Mouse (Mus musculus) neural tube, embryonic 12.5 days (tissue): Measurements from ENCODE around the gene Nck2. TPM values are rescaled to one million over a fixed set of nuclear protein-coding genes. Genes with fewer than 3 reads are reported as not detected.
A peak's percentile ranks its signal among the peaks of the same experiment; 100 is the strongest.

Experiments used
- ATAC-seq: fragments of 200-750 bp; cut with Nextera tagmentation; 2 replicates; pipeline ENCODE4 v1.8.0; 2017; ENCODE audit warnings: low read depth, mild to moderate bottlenecking, moderate TSS enrichment, moderate library complexity; ENCODE audit not compliant: low FRiP score
- H3K27ac ChIP-seq: fragments of 300-500 bp; sonication (generic); 2 replicates; pipeline ENCODE4 v1.5.1; 2016
- H3K27me3 ChIP-seq: fragments of 300-500 bp; sonication (generic); replicated peaks from 2 replicates; pipeline ENCODE4 v1.6.1; 2016; ENCODE audit warnings: mild to moderate bottlenecking
- H3K36me3 ChIP-seq: fragments of 300-500 bp; sonication (generic); 2 replicates; pipeline ENCODE4 v1.6.1; 2016; ENCODE audit warnings: mild to moderate bottlenecking
- H3K4me1 ChIP-seq: fragments of 300-500 bp; sonication (generic); 2 replicates; pipeline ENCODE4 v1.6.1; 2016
- H3K4me2 ChIP-seq: fragments of 300-500 bp; sonication (generic); replicated peaks from 2 replicates; pipeline ENCODE4 v1.6.1; 2016; ENCODE audit warnings: mild to moderate bottlenecking
- H3K4me3 ChIP-seq: fragments of 300-500 bp; sonication (generic); 2 replicates; pipeline ENCODE4 v1.5.1; 2016
- H3K9ac ChIP-seq: fragments of 300-500 bp; sonication (generic); 2 replicates; pipeline ENCODE4 v1.6.1; 2016; ENCODE audit warnings: mild to moderate bottlenecking
- H3K9me3 ChIP-seq: fragments of 300-500 bp; sonication (generic); 2 replicates; pipeline ENCODE4 v1.6.1; 2016; ENCODE audit warnings: mild to moderate bottlenecking
- WGBS: fragments of 180-500 bp; shearing (Covaris S2); methylation state at CpG from one replicate; pipeline ENCODE4 v1.1.7; 2016; 5-methylcytosine and 5-hydroxymethylcytosine counted together
- polyA plus RNA-seq: library from polyadenylated mRNA; unstranded; fragments of >200 nt; fragmentation: Nextera tagmentation; extraction: Ambion mirVana; gene quantifications from 2 replicates; pipeline ENCODE4 v1.2.1, GENCODE M21; 2016

Nck2 gene
- polyA plus RNA-seq, 1 experiment from 2014 or later: 48.7 TPM

- Histone ChIP-seq H3K4me1 (no peaks in the 10 kb centered on the region), H3K36me3 (no peaks in the 10 kb centered on the region), H3K27ac (no peak overlapping the region), H3K9me3 (no peaks in the 10 kb centered on the region), H3K9ac (no peak overlapping the region), H3K27me3 (no peaks in the 10 kb centered on the region), H3K4me3 (no peak overlapping the region), H3K4me2 (no peak overlapping the region)
- no peak for ATAC-seq
- 65% methylated on average over 2 of the region's 2 CpGs for WGBS
These were observed 145.5 kb downstream of the Nck2 start for GRCm38 (mm10) chr1:43589910-43590309.

DNA sequence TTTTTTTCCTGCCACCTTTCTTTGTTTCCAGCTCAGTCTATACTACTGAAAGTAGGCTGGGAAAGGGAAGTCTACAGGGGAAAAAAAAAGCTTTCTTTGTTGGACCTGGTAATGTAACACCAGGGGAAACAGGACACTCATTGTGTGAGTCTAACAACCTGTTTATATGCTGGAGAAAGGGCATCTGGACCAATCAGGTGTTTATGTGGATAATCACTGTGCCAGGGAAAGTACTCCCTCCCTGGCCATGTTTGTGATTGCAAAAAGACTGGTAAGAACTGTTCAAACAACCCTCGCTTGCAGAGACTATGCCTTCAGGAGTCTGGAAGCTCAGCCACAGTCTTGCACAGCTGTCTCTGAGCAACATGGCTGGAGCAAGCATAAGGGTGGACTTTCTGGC is 146.3 kb downstream of the Nck2 start:
- no peak for ATAC-seq
- no peak overlapping the region for H3K4me2 ChIP-seq
- H3K36me3 ChIP-seq: no peaks in the 10 kb centered on the region
- no peak overlapping the region for H3K4me3 ChIP-seq
- H3K27me3 ChIP-seq: no peaks in the 10 kb centered on the region
- no peak overlapping the region for H3K27ac ChIP-seq
- H3K9ac ChIP-seq: no peak overlapping the region
- no peaks in the 10 kb centered on the region for H3K9me3 ChIP-seq
- H3K4me1 ChIP-seq: no peaks in the 10 kb centered on the region
- WGBS: 47% methylated on average over 1 of the region's 1 CpGs

GRCm38 (mm10) chr1:43593069-43593468 is 148.7 kb downstream of the Nck2 start:
- no peaks in the 10 kb centered on the region for H3K36me3 ChIP-seq
- H3K9ac ChIP-seq: no peak overlapping the region
- H3K27me3 ChIP-seq: no peaks in the 10 kb centered on the region
- H3K4me1 ChIP-seq: no peaks in the 10 kb centered on the region
- H3K27ac ChIP-seq: no peak overlapping the region
- ATAC-seq: no peak
- WGBS: 88% methylated on average over 3 of the region's 3 CpGs
- no peak overlapping the region for H3K4me3 ChIP-seq
- no peak overlapping the region for H3K4me2 ChIP-seq
- H3K9me3 ChIP-seq: no peaks in the 10 kb centered on the region

GRCm38 (mm10) chr1:43594738-43595137 is 150.4 kb downstream of the Nck2 start:
- ATAC-seq: 0 out of 2 replicates have a peak, but pooled peaks have one; percentile 17
- Histone ChIP-seq H3K9me3 (no peaks in the 10 kb centered on the region), H3K36me3 (no peaks in the 10 kb centered on the region), H3K27me3 (no peaks in the 10 kb centered on the region), H3K4me1 (no peaks in the 10 kb centered on the region), H3K4me3 (no peak overlapping the region), H3K27ac (no peak overlapping the region), H3K9ac (no peak overlapping the region), H3K4me2 (no peak overlapping the region)
- WGBS: 76% methylated on average over 4 of the region's 4 CpGs

GRCm38 (mm10) chr1:43597731-43598130 is 153.4 kb downstream of the Nck2 start:
- no peak overlapping the region for H3K27ac ChIP-seq
- H3K9me3 ChIP-seq: peaks cover 4% of the 10 kb centered on the region; the same call in 1 of the 2 replicates
- H3K4me1 ChIP-seq: no peaks in the 10 kb centered on the region
- no peaks in the 10 kb centered on the region for H3K27me3 ChIP-seq
- ATAC-seq: no peak
- no peak overlapping the region for H3K4me2 ChIP-seq
- no peak overlapping the region for H3K9ac ChIP-seq
- H3K36me3 ChIP-seq: no peaks in the 10 kb centered on the region
- no peak overlapping the region for H3K4me3 ChIP-seq

DNA sequence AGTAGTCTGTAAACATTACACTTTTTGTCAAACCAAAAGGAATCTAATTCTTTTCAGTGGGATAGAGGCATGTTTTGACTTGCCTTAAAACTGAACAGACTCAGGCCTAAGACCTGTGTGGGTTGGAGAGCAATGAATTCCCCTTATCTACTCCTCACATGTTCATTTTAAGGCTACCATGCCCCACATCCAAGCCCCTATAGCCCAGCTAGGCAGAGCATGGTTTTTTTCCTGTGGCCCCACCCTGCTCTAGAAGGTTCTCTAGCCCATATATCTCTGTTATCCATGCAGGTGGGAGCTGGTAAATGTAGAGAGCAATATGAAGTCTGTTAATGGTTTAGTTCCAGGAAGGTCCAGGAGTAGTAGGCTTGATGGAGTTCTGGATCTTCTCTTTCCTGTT is 155.1 kb downstream of the Nck2 start:
- H3K4me1 ChIP-seq: no peaks in the 10 kb centered on the region
- H3K4me3 ChIP-seq: no peak overlapping the region
- no peaks in the 10 kb centered on the region for H3K27me3 ChIP-seq
- no peak overlapping the region for H3K9ac ChIP-seq
- H3K36me3 ChIP-seq: no peaks in the 10 kb centered on the region
- peaks cover 4% of the 10 kb centered on the region; the same call in 1 of the 2 replicates for H3K9me3 ChIP-seq
- H3K27ac ChIP-seq: no peak overlapping the region
- ATAC-seq: no peak
- no peak overlapping the region for H3K4me2 ChIP-seq

GRCm38 (mm10) chr1:43601054-43601453 is 156.7 kb downstream of the Nck2 start:
- no peak for ATAC-seq
- H3K4me2 ChIP-seq: no peak overlapping the region
- no peak overlapping the region for H3K27ac ChIP-seq
- WGBS: 47% methylated on average over 8 of the region's 8 CpGs
- no peaks in the 10 kb centered on the region for H3K27me3 ChIP-seq
- no peak overlapping the region for H3K9ac ChIP-seq
- H3K4me1 ChIP-seq: no peaks in the 10 kb centered on the region
- H3K4me3 ChIP-seq: no peak overlapping the region
- peaks cover 4% of the 10 kb centered on the region; the same call in 1 of the 2 replicates for H3K9me3 ChIP-seq
- H3K36me3 ChIP-seq: no peaks in the 10 kb centered on the region

DNA sequence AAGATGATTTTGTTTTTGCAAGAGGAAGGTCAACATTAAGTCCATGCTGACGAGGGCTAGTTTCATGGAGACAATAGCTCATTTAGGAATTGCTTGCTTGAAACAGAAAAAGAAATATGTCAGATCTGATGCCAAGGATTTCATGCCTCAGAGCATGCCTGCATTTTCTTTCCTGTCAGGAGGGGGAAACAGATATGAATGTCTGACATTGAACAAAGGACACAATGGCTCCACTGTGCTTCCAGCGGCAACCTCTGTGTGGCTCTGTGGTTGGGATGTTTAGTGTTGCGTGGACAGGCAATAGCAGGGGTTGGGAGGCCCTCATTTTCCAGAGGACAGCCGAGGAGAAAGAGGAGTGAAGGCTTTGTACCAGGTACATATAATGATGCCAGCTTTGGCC is 171.6 kb downstream of the Nck2 start:
- Histone ChIP-seq H3K36me3 (no peaks in the 10 kb centered on the region), H3K4me2 (no peak overlapping the region)

More for the DNA sequence above, 171.6 kb downstream of the Nck2 start:
- WGBS: 40% methylated on average over 4 of the region's 4 CpGs
- H3K9ac ChIP-seq: no peak overlapping the region
- no peak overlapping the region for H3K4me3 ChIP-seq
- no peak for ATAC-seq
- H3K9me3 ChIP-seq: peaks cover 6% of the 10 kb centered on the region; the same call in 1 of the 2 replicates
- no peak overlapping the region for H3K27ac ChIP-seq
- no peaks in the 10 kb centered on the region for H3K4me1 ChIP-seq
- no peaks in the 10 kb centered on the region for H3K27me3 ChIP-seq

Other genes with a start within 250 kb of the Nck2 start
- gene Fhl2, start 247.6 kb upstream of the Nck2 start, polyA plus RNA-seq: 14.4 and 16.8 TPM in 2 replicates